Mouse (Mus musculus) CH12.LX (cell line): ENCODE data around the gene Shc2. TPM values are rescaled to one million over a fixed set of nuclear protein-coding genes. Genes with fewer than 3 reads are reported as not detected.

ENCODE experiments used
- DNase-seq: peaks from one replicate; pipeline ENCODE4 v3.0.0-alpha.2; 2013; ENCODE audit errors: extremely low read depth
- H3K27ac ChIP-seq: 2 replicates; pipeline ENCODE4 v1.5.1; 2012; ENCODE audit warnings: low read depth, mild to moderate bottlenecking, control low read depth, moderate library complexity; ENCODE audit not compliant: insufficient read depth
- H3K27me3 ChIP-seq: replicated peaks from 2 replicates; pipeline ENCODE3; 2012; ENCODE audit warnings: inconsistent platforms
- H3K36me3 ChIP-seq, 2 experiments: replicated peaks in 1 of 2; 2 replicates each; pipeline versions ENCODE3 to v1.6.1; 2012; ENCODE audit warnings: inconsistent platforms in 1 of 2, low read length in 1 of 2, mild to moderate bottlenecking in 1 of 2, mixed read lengths in 1 of 2, moderate library complexity in 1 of 2; ENCODE audit not compliant: control insufficient read depth in 1 of 2, insufficient read depth in 1 of 2
- H3K4me1 ChIP-seq, 2 experiments: 2 replicates each; pipeline ENCODE4 v1.6.1; 2012; ENCODE audit warnings: inconsistent platforms in 1 of 2, moderate library complexity in 1 of 2; ENCODE audit not compliant: insufficient read depth in 2 of 2, control insufficient read depth in 1 of 2
- H3K4me2 ChIP-seq: 2 replicates; pipeline ENCODE4 v1.6.1; 2012; ENCODE audit warnings: low read depth, mild to moderate bottlenecking, control low read depth; ENCODE audit not compliant: poor library complexity, insufficient read depth, severe bottlenecking
- H3K4me3 ChIP-seq, 3 experiments: fragments of 150-350 bp in 1 of 3; sonication (generic) in 1 of 3; replicated peaks in 1 of 3; 2 replicates each; pipeline versions ENCODE3 to v1.5.1; 2011 to 2012; ENCODE audit warnings: low read depth in 2 of 3, low read length in 2 of 3, mild to moderate bottlenecking in 2 of 3, moderate library complexity in 2 of 3, control low read depth in 1 of 3, improper control_type of control experiment in 1 of 3, inconsistent platforms in 1 of 3, mixed read lengths in 1 of 3; ENCODE audit not compliant: poor library complexity in 1 of 3
- H3K79me2 ChIP-seq: replicated peaks from 2 replicates; pipeline ENCODE4 v1.6.1; 2012; ENCODE audit warnings: mild to moderate bottlenecking, moderate library complexity; ENCODE audit not compliant: control insufficient read depth, poor library complexity, insufficient read depth, severe bottlenecking; ENCODE audit errors: extremely low read depth
- H3K9ac ChIP-seq: 2 replicates; pipeline ENCODE4 v1.6.1; 2012; ENCODE audit warnings: low read depth, mild to moderate bottlenecking, control low read depth, moderate library complexity; ENCODE audit not compliant: insufficient read depth
- H3K9me3 ChIP-seq: replicated peaks from 2 replicates; pipeline ENCODE3; 2012; ENCODE audit warnings: low read length, inconsistent platforms, mixed read lengths
- BHLHE40 ChIP-seq: IDR thresholded peaks from 2 replicates; pipeline ENCODE4 v1.6.1; 2011; ENCODE audit warnings: mild to moderate bottlenecking, low read depth, low read length, improper control_type of control experiment
- CHD2 ChIP-seq: IDR thresholded peaks from 2 replicates; pipeline ENCODE4 v1.6.1; 2011; ENCODE audit warnings: low read length, improper control_type of control experiment
- CTCF ChIP-seq, 2 experiments: IDR thresholded peaks in 1 of 2; conservative IDR thresholded peaks in 1 of 2; 2 replicates each; pipeline ENCODE4 v1.5.1; 2011 to 2012; ENCODE audit warnings: low read depth in 2 of 2, low read length in 2 of 2, improper control_type of control experiment in 1 of 2, inconsistent platforms in 1 of 2, mild to moderate bottlenecking in 1 of 2, moderate library complexity in 1 of 2
- E2F4 ChIP-seq: IDR thresholded peaks from 2 replicates; pipeline ENCODE4 v1.6.1; 2011; ENCODE audit warnings: low read depth, low read length, improper control_type of control experiment; ENCODE audit not compliant: insufficient replicate concordance
- ETS1 ChIP-seq: conservative IDR thresholded peaks from 2 replicates; pipeline ENCODE4 v1.6.1; 2012; ENCODE audit warnings: low read depth, mild to moderate bottlenecking, inconsistent platforms, low read length, improper control_type of control experiment, moderate library complexity
- HCFC1 ChIP-seq: IDR thresholded peaks from 2 replicates; pipeline ENCODE4 v1.6.1; 2012; ENCODE audit warnings: low read depth, mild to moderate bottlenecking, inconsistent platforms, low read length, improper control_type of control experiment
- IRF4 ChIP-seq: IDR thresholded peaks from 2 replicates; pipeline ENCODE4 v1.6.1; 2014; ENCODE audit warnings: low read depth, mild to moderate bottlenecking, inconsistent platforms, low read length, improper control_type of control experiment
- MAX ChIP-seq: IDR thresholded peaks from 2 replicates; pipeline ENCODE4 v1.6.1; 2011; ENCODE audit warnings: low read length, improper control_type of control experiment
- MEF2A ChIP-seq: IDR thresholded peaks from 2 replicates; pipeline ENCODE4 v1.6.1; 2014; ENCODE audit warnings: low read depth, mild to moderate bottlenecking, inconsistent platforms, low read length, improper control_type of control experiment, borderline replicate concordance
- MXI1 ChIP-seq: IDR thresholded peaks from 2 replicates; pipeline ENCODE4 v1.6.1; 2011; ENCODE audit warnings: mild to moderate bottlenecking, low read depth, low read length, improper control_type of control experiment
- MYC ChIP-seq: IDR thresholded peaks from 2 replicates; pipeline ENCODE4 v1.6.1; 2011; ENCODE audit warnings: low read depth, mild to moderate bottlenecking, improper control_type of control experiment, low read length
- RAD21 ChIP-seq: IDR thresholded peaks from 2 replicates; pipeline ENCODE4 v1.6.1; 2011; ENCODE audit warnings: low read depth, mild to moderate bottlenecking, low read length, improper control_type of control experiment, moderate library complexity
- RCOR1 ChIP-seq: conservative IDR thresholded peaks from 2 replicates; pipeline ENCODE4 v1.6.1; 2012; ENCODE audit warnings: low read depth, mild to moderate bottlenecking, inconsistent platforms, low read length, improper control_type of control experiment
- TBP ChIP-seq: conservative IDR thresholded peaks from 2 replicates; pipeline ENCODE4 v1.6.1; 2011; ENCODE audit warnings: low read depth, low read length, improper control_type of control experiment
- UBTF ChIP-seq: IDR thresholded peaks from 2 replicates; pipeline ENCODE4 v1.6.1; 2012; ENCODE audit warnings: low read depth, mild to moderate bottlenecking, inconsistent platforms, low read length, improper control_type of control experiment, moderate library complexity
- ZKSCAN1 ChIP-seq: IDR thresholded peaks from 2 replicates; pipeline ENCODE4 v1.6.1; 2012; ENCODE audit warnings: low read depth, inconsistent platforms, low read length, improper control_type of control experiment, borderline replicate concordance
- dilution Hi-C: fragments of 300-500 bp; cut with MboI; formaldehyde crosslinking; loops from 2 replicates; pipeline ENCODE4 v1.14.3; 2020; ENCODE audit warnings: low sequenced_read_pairs; ENCODE audit not compliant: extremely low pct_unique_long_range_greater_than_20kb, extremely low pct_ligation_motif_present
- in situ Hi-C: fragments of 300-500 bp; cut with MboI; formaldehyde crosslinking; loops from 3 replicates; pipeline ENCODE4 v1.14.3; 2019; ENCODE audit warnings: low sequenced_read_pairs, low pct_ligation_motif_present, low pct_unique_long_range_greater_than_20kb, mixed read lengths
- polyA plus RNA-seq: library from polyadenylated mRNA; unstranded; fragments of >175 nt; gene quantifications from 2 replicates; pipeline ENCODE4 v1.2.1, GENCODE M21; 2012; ENCODE audit warnings: low read depth; ENCODE audit not compliant: insufficient read length
- total RNA-seq, 2 experiments: library from RNA; depleted of rRNA; stranded (reverse); fragments of 300-350 nt in 1 of 2; fragments of >200 nt in 1 of 2; gene quantifications; 2 replicates each; pipeline ENCODE4 v1.2.3; 2012 to 2014

The Shc2 gene
- total and polyA plus RNA-seq, 3 experiments: not detected

- Histone ChIP-seq H3K36me3 (no peaks in the 10 kb centered on the region), H3K27ac (no peak overlapping the region), H3K79me2 (no peaks in the 10 kb centered on the region)
- no peak for TF ChIP-seq RAD21
- no peak for TF ChIP-seq MXI1
- no peak for TF ChIP-seq HCFC1
- TF ChIP-seq MEF2A: no peak
- no peak for TF ChIP-seq ZKSCAN1
- no peak for TF ChIP-seq BHLHE40
- TF ChIP-seq IRF4: no peak
- no peak for TF ChIP-seq MAX
- TF ChIP-seq, all 38 proteins: peak for 0
- Histone ChIP-seq H3K27me3 (peaks cover 69% of the 10 kb centered on the region), H3K9ac (no peak overlapping the region), H3K4me2 (no peak overlapping the region), H3K4me1 (0 out of 4 replicates have a peak, but pooled peaks cover 0 to 2% of the 10 kb centered on the region in 2 experiments), H3K4me3 (no peak overlapping the region), H3K9me3 (no peaks in the 10 kb centered on the region)
- in situ Hi-C loops: no loop called here
- dilution Hi-C loops: no loop called here
- no peak for DNase-seq
Measured at GRCm38 (mm10) chr10:79636287-79636686, 1.4 kb downstream of the Shc2 start.

GRCm38 (mm10) chr10:79633006-79633777, 4.5 kb downstream of the Shc2 start:
- Histone ChIP-seq H3K36me3 (no peaks in the 10 kb centered on the region), H3K4me1 (0 out of 4 replicates have a peak, but pooled peaks cover 0 to 2% of the 10 kb centered on the region in 2 experiments), H3K4me2 (no peak overlapping the region), H3K9me3 (peaks cover 5% of the 10 kb centered on the region), H3K27ac (no peak overlapping the region), H3K9ac (no peak overlapping the region), H3K79me2 (no peaks in the 10 kb centered on the region), H3K27me3 (peaks cover 82% of the 10 kb centered on the region), H3K4me3 (no peak overlapping the region)
- in situ Hi-C loops: no loop called here
- no peak for DNase-seq
- dilution Hi-C loops: no loop called here
- TF ChIP-seq CTCF (conservative IDR thresholded peaks at IDR 0.05 in 1 of 2, IDR thresholded peaks at IDR 0.05 in 1 of 2; ENCODE audit: low read depth in 2 of 2, low read length in 2 of 2) (no peak), MAX (0 out of 2 replicates have a peak, but pooled peaks have one; percentile 21)

GRCm38 (mm10) chr10:79631432-79631831, 6.3 kb downstream of the Shc2 start:
- in situ Hi-C loops: no loop called here
- H3K79me2 ChIP-seq: no peaks in the 10 kb centered on the region

More at GRCm38 (mm10) chr10:79631432-79631831, 6.3 kb downstream of the Shc2 start:
- H3K27me3 ChIP-seq: peaks cover 92% of the 10 kb centered on the region
- no peak overlapping the region for H3K27ac ChIP-seq
- peaks cover 5% of the 10 kb centered on the region for H3K9me3 ChIP-seq
- H3K9ac ChIP-seq: no peak overlapping the region
- 0 out of 4 replicates have a peak, but pooled peaks cover 0 to 2% of the 10 kb centered on the region in 2 experiments for H3K4me1 ChIP-seq
- dilution Hi-C loops: no loop called here
- no peak overlapping the region for H3K4me2 ChIP-seq
- H3K4me3 ChIP-seq: no peak overlapping the region
- TF ChIP-seq BHLHE40: no peak
- no peak for TF ChIP-seq MYC
- TF ChIP-seq E2F4: no peak
- no peak for TF ChIP-seq ETS1
- TF ChIP-seq RCOR1: no peak
- no peak for TF ChIP-seq TBP
- TF ChIP-seq UBTF: no peak
- TF ChIP-seq RAD21: no peak
- no peak for TF ChIP-seq CHD2
- TF ChIP-seq, all 38 proteins: peak for 0
- no peak for DNase-seq
- no peaks in the 10 kb centered on the region for H3K36me3 ChIP-seq
